Comparison of ENCODE assay signal across 8 mouse cellular contexts in genomic region chr14:20792922-20793757, GRCm38 (mm10). TPM values are rescaled to one million over a fixed set of nuclear protein-coding genes. Genes with fewer than 3 reads are reported as not detected.
DNase-seq lines count a peak whose midpoint lies in the region; ATAC-seq lines count a peak whose summit lies in the region.

No protein-coding gene starts in this region.

- H3K4me1 ChIP-seq in kidney, embryonic 16.5 days (ENCODE audit: insufficient read depth, low read length), result peaks cover 26% of the 10 kb centered on the region
- peaks cover 3% of the 10 kb centered on the region for H3K4me1 ChIP-seq in embryonic facial prominence, embryonic 11.5 days (ENCODE audit: control insufficient read depth, insufficient read depth, low read length)
- H3K4me1 ChIP-seq in hindbrain, embryonic 15.5 days (replicated peaks), result peaks cover 56% of the 10 kb centered on the region

- H3K4me2 ChIP-seq in kidney, embryonic 16.5 days (replicated peaks; ENCODE audit: low read depth, low read length), result peak overlapping the region; percentile 98
- peak overlapping the region; percentile 93 for H3K4me2 ChIP-seq in embryonic facial prominence, embryonic 11.5 days (ENCODE audit: low read depth, low read length)
- peak overlapping the region; percentile 69 for H3K4me2 ChIP-seq in hindbrain, embryonic 15.5 days

- H3K9ac ChIP-seq in kidney, embryonic 16.5 days (replicated peaks; ENCODE audit: low read length), result peak overlapping the region; percentile 84
- peak overlapping the region; percentile 83 for H3K9ac ChIP-seq in embryonic facial prominence, embryonic 11.5 days (replicated peaks; ENCODE audit: low read length)
- H3K9ac ChIP-seq in hindbrain, embryonic 15.5 days, result peak overlapping the region; percentile 81

- peak overlapping the region; percentile 66; the same call in 1 of the 2 replicates for H3K27ac ChIP-seq in kidney, embryonic 16.5 days (ENCODE audit: low read length)
- peak overlapping the region; percentile 73 for H3K27ac ChIP-seq in embryonic facial prominence, embryonic 11.5 days (replicated peaks; ENCODE audit: low read depth, low read length)
- peak overlapping the region; percentile 84 for H3K27ac ChIP-seq in hindbrain, embryonic 15.5 days (replicated peaks)

- under 1% methylated on average over 31 of the region's 57 CpGs for WGBS in kidney, embryonic 16.5 days
- WGBS in embryonic facial prominence, embryonic 11.5 days, result 2% methylated on average over 46 of the region's 57 CpGs
- 2% methylated on average over 42 of the region's 57 CpGs for WGBS in hindbrain, embryonic 15.5 days

- H3K36me3 ChIP-seq in kidney, embryonic 16.5 days (ENCODE audit: insufficient read depth, low read length), result peaks cover 29% of the 10 kb centered on the region
- no peaks in the 10 kb centered on the region for H3K36me3 ChIP-seq in embryonic facial prominence, embryonic 11.5 days (replicated peaks; ENCODE audit: control insufficient read depth, insufficient read depth, low read depth, low read length)
- H3K36me3 ChIP-seq in hindbrain, embryonic 15.5 days, result peaks cover 17% of the 10 kb centered on the region

- no peak for DNase-seq in kidney, adult 11 months
- peak; percentile 42 for DNase-seq in Muller cell, postnatal 12 days (ENCODE audit: inconsistent ontology term)
- DNase-seq in embryonic facial prominence, embryonic 11.5 days (ENCODE audit: low spot score), result peak; percentile 73
- DNase-seq in lung, postnatal 4 days, result peak; percentile 52 to 67
- DNase-seq in testis, postnatal 10 days (ENCODE audit: low spot score), result peak; percentile 79
- DNase-seq in natural killer cell, adult 2 months (ENCODE audit: low spot score in 2 of 2), result no peak

- H3K27me3 ChIP-seq in kidney, embryonic 16.5 days (ENCODE audit: insufficient read depth, low read length), result no peaks in the 10 kb centered on the region
- no peaks in the 10 kb centered on the region for H3K27me3 ChIP-seq in embryonic facial prominence, embryonic 11.5 days (ENCODE audit: control insufficient read depth, insufficient read depth, low read length)
- no peaks in the 10 kb centered on the region for H3K27me3 ChIP-seq in hindbrain, embryonic 15.5 days

- ATAC-seq in kidney, embryonic 16.5 days (ENCODE audit: low FRiP score, low TSS enrichment), result peak; percentile 57
- ATAC-seq in embryonic facial prominence, embryonic 11.5 days (replicated peaks; ENCODE audit: insufficient number of reproducible peaks, low FRiP score, low TSS enrichment, low read depth), result peak; percentile 49
- ATAC-seq in hindbrain, embryonic 15.5 days (ENCODE audit: low FRiP score, low read depth), result peak; percentile 60

- H3K9me3 ChIP-seq in kidney, embryonic 16.5 days (ENCODE audit: low read length), result no peaks in the 10 kb centered on the region
- no peaks in the 10 kb centered on the region for H3K9me3 ChIP-seq in embryonic facial prominence, embryonic 11.5 days (replicated peaks; ENCODE audit: control insufficient read depth, low read length)
- H3K9me3 ChIP-seq in hindbrain, embryonic 15.5 days, result no peaks in the 10 kb centered on the region

- H3K4me3 ChIP-seq in kidney, embryonic 16.5 days (ENCODE audit: low read length), result peak overlapping the region; percentile 84
- H3K4me3 ChIP-seq in embryonic facial prominence, embryonic 11.5 days (ENCODE audit: low read depth, low read length), result peak overlapping the region; percentile 88
- peak overlapping the region; percentile 83 for H3K4me3 ChIP-seq in hindbrain, embryonic 15.5 days

RNA-seq across cellular contexts. Expression of gene Camk2g, which starts 0.7 kb away (rescaled TPM):
- 41.7 and 46.0 TPM in 2 replicates for polyA plus RNA-seq in kidney, embryonic 16.5 days (2015; fragmentation: Nextera tagmentation; extraction: Ambion mirVana)
- 47.1 and 58.4 TPM in 2 replicates for polyA plus RNA-seq in embryonic facial prominence, embryonic 11.5 days (2014; fragmentation: Nextera tagmentation; extraction: Ambion mirVana)
- 161 and 183 TPM in 2 replicates for polyA plus RNA-seq in hindbrain, embryonic 15.5 days (2015; fragmentation: Nextera tagmentation; extraction: Ambion mirVana)

RNA-seq across cellular contexts. Expression of gene Plau, which starts 43.3 kb away (rescaled TPM):
- 21.7 and 21.8 TPM in 2 replicates for polyA plus RNA-seq in kidney, embryonic 16.5 days (2015; fragmentation: Nextera tagmentation; extraction: Ambion mirVana)
- polyA plus RNA-seq in embryonic facial prominence, embryonic 11.5 days (2014; fragmentation: Nextera tagmentation; extraction: Ambion mirVana), result 0.83 and 1.0 TPM in 2 replicates
- 0.21 and 0.26 TPM in 2 replicates for polyA plus RNA-seq in hindbrain, embryonic 15.5 days (2015; fragmentation: Nextera tagmentation; extraction: Ambion mirVana)

RNA-seq across cellular contexts. Expression of gene Ndst2, which starts 58.8 kb away (rescaled TPM):
- polyA plus RNA-seq in kidney, embryonic 16.5 days (2015; fragmentation: Nextera tagmentation; extraction: Ambion mirVana), result 31.6 and 33.5 TPM in 2 replicates
- 23.3 and 24.5 TPM in 2 replicates for polyA plus RNA-seq in embryonic facial prominence, embryonic 11.5 days (2014; fragmentation: Nextera tagmentation; extraction: Ambion mirVana)
- 18.6 and 19.9 TPM in 2 replicates for polyA plus RNA-seq in hindbrain, embryonic 15.5 days (2015; fragmentation: Nextera tagmentation; extraction: Ambion mirVana)

Comparison
In these comparisons a context has a peak if more than half of its experiments do, and no peak if none do; other contexts are left out.
1. DNase-seq: peak in Muller cell, postnatal 12 days (single experiment), embryonic facial prominence, embryonic 11.5 days (single experiment), lung, postnatal 4 days (2 of 2) and testis, postnatal 10 days (single experiment); none in kidney, adult 11 months (single experiment) and natural killer cell, adult 2 months (0 of 2).
2. RNA of gene Plau, which starts 43.3 kb away (polyA plus RNA-seq): 21.7 to 21.8 TPM in kidney, embryonic 16.5 days; 0.83 to 1.0 TPM in embryonic facial prominence, embryonic 11.5 days and 0.21 to 0.26 TPM in hindbrain, embryonic 15.5 days; every median in the first group is over 10 times any median in the second.
3. Peak in every context shown above with its lines, with median percentiles within 50 percentile points of each other: ATAC-seq, H3K27ac ChIP-seq, H3K4me2 ChIP-seq, H3K4me3 ChIP-seq and H3K9ac ChIP-seq.